Mouse (Mus musculus): Measurements from ENCODE around the gene Cd81. TPM values are rescaled to one million over a fixed set of nuclear protein-coding genes. Genes with fewer than 3 reads are reported as not detected.

Cd81 gene
- polyA plus RNA-seq, 1 experiment from 2014 or later, result 228 TPM

DNA sequence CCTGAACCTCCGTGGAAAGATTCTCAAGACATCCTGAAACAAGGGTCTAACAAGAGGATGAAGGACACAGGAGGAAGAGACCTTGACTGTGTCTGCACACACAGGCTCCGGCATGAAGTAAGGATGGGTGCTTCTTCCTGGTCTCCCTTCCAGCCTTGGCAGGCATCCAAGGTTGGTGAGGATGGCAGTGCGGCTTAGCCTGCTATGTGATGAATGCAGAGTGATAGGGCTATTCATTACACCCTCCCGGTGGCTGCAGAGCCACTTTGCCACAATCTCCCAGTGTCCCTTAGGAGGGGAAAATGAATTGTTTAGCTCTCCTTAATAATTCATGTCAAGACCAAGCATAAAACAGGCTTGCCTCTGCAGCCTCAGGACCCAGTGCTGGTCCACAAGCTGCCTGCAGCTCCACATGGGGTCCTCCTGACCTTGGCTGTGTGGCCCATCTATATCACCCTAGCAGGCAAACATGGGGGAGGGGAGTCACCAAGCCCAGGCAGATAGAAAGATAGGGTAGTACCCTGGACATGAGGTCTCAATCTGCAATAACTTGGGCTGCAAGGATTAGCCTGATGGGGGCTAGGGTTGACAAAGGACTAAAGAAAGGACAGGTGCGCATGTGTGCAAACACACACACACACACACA is 40.2 kb upstream of the Cd81 start:
- H3K9me3 ChIP-seq, result no peaks in the 10 kb centered on the region
- ATAC-seq (ENCODE audit: low FRiP score, low read depth), result no peak
- no peak overlapping the region for H3K4me2 ChIP-seq (replicated peaks)
- 68% methylated on average over 5 of the region's 5 CpGs for WGBS
- H3K4me1 ChIP-seq, result peaks cover 22% of the 10 kb centered on the region
- no peak overlapping the region for H3K4me3 ChIP-seq
- no peaks in the 10 kb centered on the region for H3K36me3 ChIP-seq
- H3K27me3 ChIP-seq, result no peaks in the 10 kb centered on the region
- no peak overlapping the region for H3K27ac ChIP-seq (replicated peaks)
- H3K9ac ChIP-seq (replicated peaks), result no peak overlapping the region

DNA sequence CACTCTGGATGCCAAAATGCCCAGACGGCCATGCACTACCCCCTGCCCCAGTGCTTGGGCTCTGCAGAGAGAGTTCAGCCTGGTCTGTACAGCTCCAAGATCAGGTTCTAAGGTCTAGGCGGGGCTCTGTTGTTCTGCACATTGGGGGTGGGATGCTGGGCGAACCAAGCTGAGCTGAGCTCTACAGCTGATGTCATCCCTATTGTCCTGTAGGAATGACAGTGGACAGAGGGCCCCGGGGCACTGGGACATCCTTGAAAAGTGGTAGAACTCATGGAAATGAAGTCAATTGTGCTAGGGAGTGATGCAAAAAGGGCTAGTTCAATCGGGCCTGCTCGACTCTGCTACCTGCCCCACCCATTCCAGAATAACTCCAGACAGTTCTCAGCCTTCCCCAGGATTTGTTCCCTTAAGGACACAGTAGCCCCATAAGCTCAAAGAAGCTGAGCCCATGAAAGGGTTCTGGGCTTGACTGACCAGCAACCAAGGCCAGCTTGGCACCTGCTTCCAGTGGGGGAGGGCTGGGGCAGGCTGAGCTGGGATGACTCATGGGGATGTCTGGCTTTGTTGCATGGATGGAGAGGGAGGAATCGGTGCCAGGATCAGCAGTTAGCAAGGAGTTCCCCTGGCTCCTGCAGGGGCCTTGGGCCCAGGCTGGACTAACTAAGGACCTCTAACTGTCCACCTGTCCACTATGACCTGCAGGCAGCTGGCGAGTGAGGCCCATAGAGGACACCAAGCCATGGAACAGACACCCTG is 38.9 kb upstream of the Cd81 start:
- Histone ChIP-seq H3K4me2 (replicated peaks) (no peak overlapping the region), H3K9me3 (no peaks in the 10 kb centered on the region), H3K27ac (replicated peaks) (no peak overlapping the region), H3K4me3 (no peak overlapping the region), H3K36me3 (no peaks in the 10 kb centered on the region), H3K27me3 (no peaks in the 10 kb centered on the region), H3K4me1 (peaks cover 17% of the 10 kb centered on the region), H3K9ac (replicated peaks) (no peak overlapping the region)
- ATAC-seq (ENCODE audit: low FRiP score, low read depth), result no peak
- 69% methylated on average over 8 of the region's 8 CpGs for WGBS

DNA sequence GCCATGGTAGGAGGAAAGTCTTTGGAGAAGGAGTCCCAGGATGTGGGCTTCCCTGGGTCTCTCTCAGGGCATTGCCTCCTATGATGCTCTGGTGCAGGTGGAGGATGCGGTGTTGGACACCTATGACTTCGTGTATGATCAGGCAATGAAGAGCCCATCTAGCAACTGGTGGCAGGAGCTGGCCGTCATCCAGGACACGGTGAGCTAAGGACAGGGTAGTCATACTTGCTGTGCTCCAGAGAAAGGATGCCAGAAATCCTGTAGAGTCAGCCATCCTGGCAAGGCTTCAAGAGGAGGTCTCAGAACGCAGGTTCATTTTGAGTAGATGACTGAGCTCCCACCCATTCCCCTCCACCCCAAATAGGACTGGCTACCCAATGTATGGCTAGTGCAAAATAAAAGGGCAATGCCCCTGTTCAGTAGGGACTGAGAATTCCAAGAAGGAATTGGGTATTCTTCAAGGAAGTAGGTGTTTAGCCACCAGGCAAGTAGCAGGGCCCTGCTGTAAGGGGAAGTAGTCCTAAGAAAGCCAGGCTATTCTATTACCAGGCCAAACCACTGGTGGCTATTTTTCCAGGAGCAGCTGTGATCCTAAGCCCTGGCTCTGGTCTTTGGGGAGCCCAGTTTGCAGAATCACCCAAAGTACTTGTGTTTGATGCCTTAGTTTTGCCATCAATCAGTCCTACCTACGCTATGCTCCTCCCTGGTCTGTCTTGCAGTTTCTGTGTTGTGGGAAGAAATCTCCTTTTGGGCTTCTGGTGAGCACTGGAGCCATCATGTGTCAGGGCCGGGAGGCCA is 37.5 kb upstream of the Cd81 start:
- no peak overlapping the region for H3K27ac ChIP-seq (replicated peaks)
- no peak overlapping the region for H3K9ac ChIP-seq (replicated peaks)
- 87% methylated on average over 7 of the region's 7 CpGs for WGBS
- H3K4me3 ChIP-seq, result no peak overlapping the region
- no peaks in the 10 kb centered on the region for H3K36me3 ChIP-seq
- no peak for ATAC-seq (ENCODE audit: low FRiP score, low read depth)
- H3K4me1 ChIP-seq, result peaks cover 13% of the 10 kb centered on the region
- H3K9me3 ChIP-seq, result no peaks in the 10 kb centered on the region
- H3K27me3 ChIP-seq, result no peaks in the 10 kb centered on the region
- H3K4me2 ChIP-seq (replicated peaks), result no peak overlapping the region

DNA sequence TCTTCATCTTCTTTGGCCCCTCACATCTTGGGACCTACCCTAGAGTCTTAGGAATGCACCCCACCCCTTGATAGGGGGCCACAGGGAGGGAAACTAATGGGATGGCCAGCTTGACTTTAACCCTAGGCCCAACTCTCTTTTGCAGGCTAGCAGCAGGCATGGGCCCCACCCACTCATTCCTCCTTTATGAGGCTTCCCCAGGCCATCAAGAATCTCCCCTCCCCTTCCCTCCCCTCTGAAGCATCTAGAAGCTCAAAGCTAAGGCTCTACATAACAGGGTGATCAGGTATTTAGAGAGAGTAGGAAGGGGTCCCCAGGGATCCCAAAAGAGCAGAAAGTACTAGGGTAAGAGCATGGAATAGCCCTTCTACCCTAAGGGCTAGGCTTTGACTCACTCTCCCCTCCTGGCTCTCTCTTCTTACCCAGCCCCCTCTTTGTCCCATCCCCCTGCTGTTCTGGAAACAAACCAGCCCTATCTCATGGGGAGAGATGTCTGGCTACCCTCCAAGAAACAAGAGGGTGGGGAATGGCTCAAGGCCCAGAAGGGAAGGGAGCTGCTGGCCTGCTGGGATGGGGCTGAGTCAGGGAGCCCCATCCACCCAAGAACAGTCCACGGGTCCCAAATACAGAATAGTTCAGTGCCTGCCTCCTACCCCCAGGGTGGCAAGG is 36.6 kb upstream of the Cd81 start:
- H3K27me3 ChIP-seq, result no peaks in the 10 kb centered on the region
- H3K4me3 ChIP-seq, result no peak overlapping the region
- 13% methylated on average over 1 of the region's 1 CpGs for WGBS
- no peak overlapping the region for H3K4me2 ChIP-seq (replicated peaks)
- H3K9me3 ChIP-seq, result no peaks in the 10 kb centered on the region
- no peak overlapping the region for H3K27ac ChIP-seq (replicated peaks)
- H3K4me1 ChIP-seq, result peaks cover 13% of the 10 kb centered on the region
- no peak overlapping the region for H3K9ac ChIP-seq (replicated peaks)
- no peak for ATAC-seq (ENCODE audit: low FRiP score, low read depth)
- H3K36me3 ChIP-seq, result no peaks in the 10 kb centered on the region

DNA sequence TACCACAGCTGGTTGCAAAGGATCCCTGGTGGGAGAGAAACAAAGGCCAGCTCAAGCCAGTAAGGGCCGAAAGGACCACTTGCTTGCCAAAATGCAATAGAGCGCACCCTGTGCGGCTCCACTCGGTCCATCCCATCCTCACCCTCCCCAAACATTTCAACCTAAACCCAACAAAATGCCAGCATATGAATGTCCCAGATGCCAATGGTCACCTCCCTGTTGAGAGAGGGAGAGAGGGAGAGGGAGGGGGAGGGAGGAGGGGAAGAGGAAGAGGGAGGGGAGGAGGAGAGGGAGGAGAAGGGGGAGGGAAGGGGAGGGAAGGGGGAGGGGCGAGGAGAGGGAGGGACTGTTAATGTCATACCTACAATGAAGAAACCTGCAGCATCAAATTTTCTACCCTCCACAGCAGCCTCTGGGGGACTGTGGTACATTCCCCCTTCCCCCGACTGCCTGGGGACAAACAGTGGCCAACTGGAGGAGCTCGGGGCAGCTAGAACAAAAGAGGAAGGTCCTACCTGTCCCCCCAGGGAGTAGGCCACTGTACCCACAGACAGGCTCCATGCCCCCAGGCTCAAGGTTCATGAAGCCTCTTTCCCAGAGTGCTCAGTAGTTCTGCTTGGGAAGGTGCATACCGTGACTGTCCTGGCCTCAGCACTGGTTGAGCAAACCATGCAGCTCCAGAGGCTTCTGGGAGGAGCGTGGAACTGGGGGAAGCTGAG is 36.0 kb upstream of the Cd81 start:
- ATAC-seq (ENCODE audit: low FRiP score, low read depth), result no peak
- H3K4me2 ChIP-seq (replicated peaks), result no peak overlapping the region
- peaks cover 13% of the 10 kb centered on the region for H3K4me1 ChIP-seq
- WGBS, result 57% methylated on average over 8 of the region's 9 CpGs
- no peak overlapping the region for H3K27ac ChIP-seq (replicated peaks)
- no peaks in the 10 kb centered on the region for H3K36me3 ChIP-seq
- no peak overlapping the region for H3K9ac ChIP-seq (replicated peaks)
- H3K27me3 ChIP-seq, result no peaks in the 10 kb centered on the region
- H3K9me3 ChIP-seq, result no peaks in the 10 kb centered on the region
- H3K4me3 ChIP-seq, result no peak overlapping the region

DNA sequence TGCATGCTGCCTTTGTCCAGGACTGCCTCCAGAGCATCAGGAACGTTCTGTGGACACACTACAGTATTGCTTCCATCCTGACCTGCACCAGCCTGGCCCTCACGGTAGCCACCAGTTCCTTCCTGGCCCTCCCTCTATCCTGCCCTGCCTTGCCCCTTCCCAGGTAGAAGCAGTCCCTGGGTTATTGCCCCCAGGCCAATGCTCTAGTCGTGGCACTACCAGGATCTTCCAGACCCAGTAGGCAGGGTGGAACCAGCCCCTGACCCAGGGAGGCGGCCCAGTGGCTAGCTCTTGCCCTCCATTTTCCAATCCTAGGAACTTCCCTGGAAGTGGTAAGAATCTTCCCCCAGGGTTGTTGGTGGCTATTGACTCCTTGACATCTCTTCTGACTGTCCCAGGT is 35.4 kb upstream of the Cd81 start:
- H3K4me3 ChIP-seq, result no peak overlapping the region
- H3K9me3 ChIP-seq, result no peaks in the 10 kb centered on the region
- H3K9ac ChIP-seq (replicated peaks), result no peak overlapping the region
- no peaks in the 10 kb centered on the region for H3K27me3 ChIP-seq
- no peak for ATAC-seq (ENCODE audit: low FRiP score, low read depth)
- 83% methylated on average over 4 of the region's 4 CpGs for WGBS
- peaks cover 11% of the 10 kb centered on the region for H3K4me1 ChIP-seq
- no peak overlapping the region for H3K4me2 ChIP-seq (replicated peaks)
- no peaks in the 10 kb centered on the region for H3K36me3 ChIP-seq
- H3K27ac ChIP-seq (replicated peaks), result no peak overlapping the region

DNA sequence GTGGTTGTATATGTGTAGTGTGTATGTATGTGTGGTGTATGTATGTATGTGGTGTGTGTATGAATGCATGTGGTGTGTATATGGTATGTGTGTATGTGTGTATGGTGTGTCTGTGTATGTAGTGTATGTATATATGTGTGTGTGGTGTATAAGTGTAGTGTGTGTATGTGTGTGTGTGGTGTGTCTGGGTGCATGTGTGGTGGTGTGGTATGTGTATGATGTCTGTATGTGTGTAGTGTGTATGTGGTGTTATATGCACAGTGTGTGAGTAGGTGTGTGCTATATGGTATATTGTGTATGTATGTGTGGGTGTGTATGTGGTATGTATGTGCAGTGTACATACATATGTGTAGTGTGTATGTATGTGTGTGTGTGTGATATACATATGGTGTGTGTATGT is 32.5 kb upstream of the Cd81 start:
- Histone ChIP-seq H3K9me3 (no peaks in the 10 kb centered on the region), H3K4me3 (no peak overlapping the region), H3K4me1 (peaks cover 7% of the 10 kb centered on the region; the same call in 1 of the 2 replicates), H3K36me3 (0 out of 2 replicates have a peak, but pooled peaks cover under 1% of the 10 kb centered on the region), H3K27me3 (no peaks in the 10 kb centered on the region), H3K4me2 (replicated peaks) (no peak overlapping the region), H3K27ac (replicated peaks) (no peak overlapping the region), H3K9ac (replicated peaks) (no peak overlapping the region)
- no peak for ATAC-seq (ENCODE audit: low FRiP score, low read depth)

DNA sequence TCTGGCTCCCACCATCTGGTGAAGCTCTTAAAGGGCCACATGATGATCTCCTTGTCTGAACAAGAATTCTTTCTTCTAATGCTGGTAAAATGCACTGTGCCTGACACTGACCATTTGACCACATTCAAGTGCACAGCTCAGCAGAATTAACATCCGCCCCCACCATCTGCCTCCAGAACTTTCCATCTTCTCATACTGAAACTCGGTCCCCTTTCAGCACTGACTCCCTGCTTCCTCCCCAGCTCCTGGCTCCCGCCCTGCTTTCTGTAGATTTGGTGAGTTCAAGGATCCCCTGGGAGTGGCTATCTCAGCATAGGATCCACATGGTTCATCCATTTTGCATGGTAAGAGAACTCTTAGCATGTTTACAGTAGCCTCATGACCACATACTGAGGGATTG is 31.8 kb upstream of the Cd81 start:
- H3K36me3 ChIP-seq, result 0 out of 2 replicates have a peak, but pooled peaks cover 3% of the 10 kb centered on the region
- no peak overlapping the region for H3K27ac ChIP-seq (replicated peaks)
- no peaks in the 10 kb centered on the region for H3K27me3 ChIP-seq
- peaks cover 7% of the 10 kb centered on the region; the same call in 1 of the 2 replicates for H3K4me1 ChIP-seq
- H3K9ac ChIP-seq (replicated peaks), result no peak overlapping the region
- no peak overlapping the region for H3K4me2 ChIP-seq (replicated peaks)
- H3K9me3 ChIP-seq, result no peaks in the 10 kb centered on the region
- ATAC-seq (ENCODE audit: low FRiP score, low read depth), result no peak
- no peak overlapping the region for H3K4me3 ChIP-seq
- WGBS, result 89% methylated on average over 3 of the region's 3 CpGs

DNA sequence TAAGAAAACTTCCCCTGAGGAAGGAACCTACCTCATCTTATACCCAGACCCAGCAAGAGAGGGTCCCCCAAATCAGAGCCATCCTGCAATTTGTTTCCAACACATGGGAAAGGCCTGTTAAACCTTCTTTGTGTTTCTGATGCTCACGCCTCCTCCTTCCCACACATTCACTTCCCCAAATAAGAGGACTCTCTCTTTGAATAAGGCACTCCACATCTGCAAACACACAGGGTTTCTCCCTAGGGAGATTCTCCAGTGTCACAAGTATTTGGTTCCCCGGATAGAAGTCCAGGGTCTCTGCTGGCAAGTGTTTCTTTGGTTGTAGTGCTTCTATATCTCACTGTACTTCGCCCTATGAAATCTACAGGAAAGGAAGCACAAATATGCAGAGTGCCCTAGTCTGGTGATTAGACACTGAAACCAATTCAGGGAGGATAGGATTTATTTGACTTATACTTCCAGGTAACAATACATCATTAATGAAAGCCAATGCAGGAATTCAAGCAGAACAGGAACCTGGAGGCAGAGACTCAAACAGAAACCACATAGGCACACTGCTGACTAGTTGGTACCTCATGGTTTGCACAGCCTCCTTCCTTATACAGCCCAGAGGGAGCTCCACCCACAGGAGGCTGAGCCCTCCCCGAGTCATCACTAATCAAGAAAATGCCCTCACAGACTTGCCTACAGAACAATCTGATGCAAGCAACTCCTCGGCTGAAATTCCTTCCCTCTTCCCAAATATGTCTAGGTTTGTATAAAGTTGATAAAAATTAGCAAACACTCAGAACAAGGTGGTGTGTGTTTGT is 31.0 kb upstream of the Cd81 start:
- no peaks in the 10 kb centered on the region for H3K27me3 ChIP-seq
- no peak overlapping the region for H3K4me3 ChIP-seq
- no peaks in the 10 kb centered on the region for H3K9me3 ChIP-seq
- H3K36me3 ChIP-seq, result 0 out of 2 replicates have a peak, but pooled peaks cover 3% of the 10 kb centered on the region
- no peak overlapping the region for H3K27ac ChIP-seq (replicated peaks)
- ATAC-seq (ENCODE audit: low FRiP score, low read depth), result no peak
- no peak overlapping the region for H3K9ac ChIP-seq (replicated peaks)
- 64% methylated on average over 5 of the region's 5 CpGs for WGBS
- no peak overlapping the region for H3K4me2 ChIP-seq (replicated peaks)
- no peaks in the 10 kb centered on the region for H3K4me1 ChIP-seq

DNA sequence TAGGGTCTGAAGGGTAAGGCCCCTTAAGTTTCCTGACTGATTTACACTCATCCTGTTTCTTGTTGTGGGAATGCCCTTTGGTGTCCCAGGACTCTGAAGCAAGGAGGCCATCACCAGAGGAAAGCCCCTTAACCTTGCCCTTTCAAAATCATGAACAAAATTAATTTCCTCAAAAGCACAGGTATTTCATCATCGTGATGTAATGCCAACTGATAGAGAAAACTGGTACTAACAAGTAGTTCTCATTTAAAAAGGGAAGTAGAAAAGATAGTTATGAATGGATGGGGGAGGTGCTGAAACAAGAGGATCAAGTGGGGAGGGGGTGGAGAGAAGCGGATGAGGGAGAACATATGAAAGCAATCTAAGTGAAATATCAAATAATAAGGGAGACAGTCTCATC is 29.0 kb upstream of the Cd81 start:
- no peak overlapping the region for H3K9ac ChIP-seq (replicated peaks)
- H3K4me1 ChIP-seq, result no peaks in the 10 kb centered on the region
- H3K4me3 ChIP-seq, result no peak overlapping the region
- WGBS, result 96% methylated on average over 2 of the region's 2 CpGs
- H3K9me3 ChIP-seq, result no peaks in the 10 kb centered on the region
- H3K27ac ChIP-seq (replicated peaks), result no peak overlapping the region
- ATAC-seq (ENCODE audit: low FRiP score, low read depth), result no peak
- 0 out of 2 replicates have a peak, but pooled peaks cover 3% of the 10 kb centered on the region for H3K36me3 ChIP-seq
- no peaks in the 10 kb centered on the region for H3K27me3 ChIP-seq
- H3K4me2 ChIP-seq (replicated peaks), result no peak overlapping the region

DNA sequence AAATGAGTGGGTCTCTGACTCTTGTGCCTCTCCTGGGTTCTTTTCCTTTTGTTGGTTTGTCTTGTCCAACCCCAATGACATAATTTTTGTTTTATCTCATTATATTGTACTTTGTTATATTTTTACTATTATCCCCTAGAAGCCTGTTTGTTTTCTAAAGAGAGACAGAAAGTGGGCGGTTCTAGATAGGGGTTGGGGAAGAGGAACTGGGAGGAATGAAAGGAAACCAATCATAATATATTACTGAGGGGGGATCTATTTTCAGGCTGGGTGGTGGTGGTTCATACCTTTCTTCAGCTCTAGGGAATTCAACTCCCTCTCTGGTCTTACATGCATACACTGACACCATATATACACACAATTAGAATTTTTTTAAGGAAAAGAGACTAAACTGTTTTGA is 28.2 kb upstream of the Cd81 start:
- Histone ChIP-seq H3K4me1 (no peaks in the 10 kb centered on the region), H3K9ac (replicated peaks) (no peak overlapping the region), H3K4me3 (no peak overlapping the region), H3K27ac (replicated peaks) (no peak overlapping the region), H3K9me3 (no peaks in the 10 kb centered on the region), H3K36me3 (0 out of 2 replicates have a peak, but pooled peaks cover 3% of the 10 kb centered on the region), H3K27me3 (no peaks in the 10 kb centered on the region), H3K4me2 (replicated peaks) (no peak overlapping the region)
- ATAC-seq (ENCODE audit: low FRiP score, low read depth), result no peak
- 97% methylated on average over 1 of the region's 1 CpGs for WGBS

Measured in midbrain, embryonic 12.5 days (tissue).